Mouse (Mus musculus): ENCODE results near the gene Hdac11.
A peak's percentile ranks its signal among the peaks of the same experiment; 100 is the strongest.
"Not testable (repeated sequence)": the region's sequence is repeated elsewhere in the genome, so short reads cannot be mapped to it uniquely, and the experiment has no call there.

The Hdac11 gene

GRCm38 (mm10) chr6:91156554-91157236, at the start of gene Hdac11:
Hdac11 (plus strand) TSS chr6:91156665.
- DNase-seq (ENCODE audit: low spot score in 2 of 2): peak; percentile 30 to 33

- DNase-seq (ENCODE audit: low spot score in 2 of 2): no peak
These were observed 48.1 kb upstream of the Hdac11 start for GRCm38 (mm10) chr6:91108301-91108916.

- DNase-seq (ENCODE audit: low spot score in 2 of 2): no peak
These were observed 47.5 kb upstream of the Hdac11 start for GRCm38 (mm10) chr6:91108917-91109450.

- DNase-seq (ENCODE audit: low spot score in 2 of 2): no peak
These were observed 47.0 kb upstream of the Hdac11 start for GRCm38 (mm10) chr6:91109489-91109888.

DNA sequence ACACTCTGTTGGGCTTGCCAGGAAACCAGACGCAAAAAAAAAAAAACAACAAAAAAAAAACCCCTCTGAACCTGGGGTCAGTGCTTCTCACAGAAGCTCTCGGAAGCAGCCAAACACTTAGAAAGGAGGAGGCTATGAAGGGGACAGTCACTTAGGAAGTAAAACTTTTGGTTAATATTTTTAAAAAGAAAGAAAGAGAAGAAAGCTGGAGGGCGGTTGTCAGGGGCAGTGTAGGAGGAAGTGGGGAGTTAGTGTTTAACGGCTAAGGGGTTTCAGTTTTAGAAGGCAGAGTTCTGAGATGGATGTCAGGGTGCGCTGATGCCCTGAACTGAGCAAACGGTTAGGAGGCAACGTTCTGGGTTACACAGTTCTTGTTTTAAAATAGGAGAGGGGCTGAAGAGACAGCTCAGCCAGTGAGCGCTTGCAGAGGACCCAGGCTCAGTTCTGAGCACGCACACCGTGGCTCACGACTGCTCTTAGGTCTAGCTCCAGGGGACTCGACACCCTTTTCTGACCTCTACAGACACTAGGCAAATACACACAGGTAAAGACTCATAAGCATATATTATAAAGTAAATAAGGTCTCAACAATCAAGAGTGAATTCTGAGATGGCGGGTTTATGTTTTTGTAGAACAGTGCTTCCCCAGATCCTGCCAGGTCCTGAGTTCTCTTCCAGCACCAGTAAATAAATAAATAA, 46.0 kb upstream of the Hdac11 start:
- DNase-seq (ENCODE audit: low spot score in 2 of 2): peak in 1 of 2 experiments; percentile 34

DNA sequence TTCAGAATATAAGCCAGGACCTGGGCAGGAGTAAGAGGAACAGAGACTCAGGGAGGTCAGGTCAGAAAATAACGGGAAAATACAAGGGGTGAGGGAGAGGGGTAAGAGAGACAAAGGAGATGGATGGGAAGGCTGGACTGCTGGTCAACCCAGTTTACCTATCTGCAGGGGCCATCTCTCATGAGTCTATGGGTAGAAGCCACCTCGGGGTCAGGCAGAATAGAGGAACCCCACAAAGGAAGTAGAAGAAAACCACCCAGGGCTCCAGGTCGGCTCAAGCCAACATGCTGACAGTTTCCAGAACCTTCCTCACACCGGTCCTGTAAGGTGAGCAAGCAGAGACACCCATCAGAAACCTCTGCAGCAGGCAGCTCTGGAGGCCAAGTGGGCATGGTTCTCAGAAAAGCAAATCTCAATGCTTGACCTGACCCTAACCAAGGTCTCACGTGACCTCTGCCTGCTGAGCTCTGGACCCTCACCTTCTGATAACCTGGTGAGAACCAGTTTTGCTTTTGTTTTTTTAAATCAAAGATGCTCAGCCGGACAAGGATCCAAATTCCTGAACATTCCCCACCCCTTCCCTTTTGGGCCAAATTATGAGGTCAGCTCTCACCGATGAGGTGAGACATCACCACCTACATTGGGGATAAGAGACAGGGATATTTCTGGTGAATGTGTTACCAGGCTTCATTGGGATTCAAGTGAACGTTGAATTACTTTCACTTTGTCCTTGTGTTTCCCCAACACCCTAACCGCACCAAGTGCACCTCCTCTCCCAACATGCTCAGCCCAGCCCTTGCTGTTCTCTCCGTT, 45.1 kb upstream of the Hdac11 start:
- no peak for DNase-seq (ENCODE audit: low spot score in 2 of 2)

GRCm38 (mm10) chr6:91111954-91112252, 44.6 kb upstream of the Hdac11 start:
- DNase-seq (ENCODE audit: low spot score in 2 of 2): no peak

GRCm38 (mm10) chr6:91114716-91115115, 41.7 kb upstream of the Hdac11 start:
- peak; percentile 37 to 53 for DNase-seq (ENCODE audit: low spot score in 2 of 2)

DNA sequence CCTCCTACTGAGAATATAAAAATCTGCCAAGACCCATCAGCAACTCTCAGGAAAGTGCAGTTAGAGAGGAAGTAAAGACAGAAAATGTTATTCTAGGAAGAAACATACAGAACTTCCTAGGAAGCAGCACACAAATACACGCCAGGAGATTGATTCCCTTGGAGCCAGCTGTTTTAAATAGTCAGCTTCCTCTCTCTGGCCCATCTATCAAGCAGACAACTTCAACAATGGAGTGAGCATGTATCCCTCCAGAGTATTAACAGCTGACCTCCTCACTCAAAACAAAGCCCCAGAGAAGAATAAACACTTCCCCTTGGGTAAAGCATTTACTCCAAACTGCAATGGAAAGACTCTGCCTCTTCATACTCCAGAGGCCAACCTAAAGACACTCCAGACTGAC, 41.3 kb upstream of the Hdac11 start:
- no peak for DNase-seq (ENCODE audit: low spot score in 2 of 2)

- no peak for DNase-seq (ENCODE audit: low spot score in 2 of 2)
These were observed 40.6 kb upstream of the Hdac11 start for GRCm38 (mm10) chr6:91115863-91116243.

- DNase-seq (ENCODE audit: low spot score in 2 of 2): peak; percentile 94 to 97
These were observed 40.0 kb upstream of the Hdac11 start, which contains the start of gene Nup210 for GRCm38 (mm10) chr6:91116244-91117145. Nup210 (minus strand) TSS chr6:91116829.

DNA sequence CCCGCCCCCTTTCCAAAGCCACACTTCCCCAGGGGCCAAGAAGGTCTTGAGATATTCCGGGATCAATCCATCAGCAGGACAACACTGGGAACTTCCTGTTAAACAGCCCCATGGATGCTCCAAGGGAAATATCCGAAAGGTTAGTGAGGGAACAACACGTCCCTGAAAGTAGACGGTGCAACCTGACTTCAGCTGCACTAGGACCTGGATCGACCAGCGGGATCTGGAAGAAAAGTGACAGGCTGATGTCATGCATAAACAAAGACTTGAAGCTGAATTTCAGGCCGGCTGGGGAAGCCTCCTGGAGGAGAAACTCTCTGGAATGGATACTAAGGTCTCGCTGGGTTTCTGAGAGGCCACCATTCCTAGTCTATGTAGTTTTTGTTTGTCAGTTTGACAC, 39.3 kb upstream of the Hdac11 start:
- no peak for DNase-seq (ENCODE audit: low spot score in 2 of 2)

- no peak for DNase-seq (ENCODE audit: low spot score in 2 of 2)
These were observed 37.9 kb upstream of the Hdac11 start for GRCm38 (mm10) chr6:91118526-91118925.

GRCm38 (mm10) chr6:91120206-91120605, 36.3 kb upstream of the Hdac11 start:
- DNase-seq (ENCODE audit: low spot score in 2 of 2): no peak

DNA sequence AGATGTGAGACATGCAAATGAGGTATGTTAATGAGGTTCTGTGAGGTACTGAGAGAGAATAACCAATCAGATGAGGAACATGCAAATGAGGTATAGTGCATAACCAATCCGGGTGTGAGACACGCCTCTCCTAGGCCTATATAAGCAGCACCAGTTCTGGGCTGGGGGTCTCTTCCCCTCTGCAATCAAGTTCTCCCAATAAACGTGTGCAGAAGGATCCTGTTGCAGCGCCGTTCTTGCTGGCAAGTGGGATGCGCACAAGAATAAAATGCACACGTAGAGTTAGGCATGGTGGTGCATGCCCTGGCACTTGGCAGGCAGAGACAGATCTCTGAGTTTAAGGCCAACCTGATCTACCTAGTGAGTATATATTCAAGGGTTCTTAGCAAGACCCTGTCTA, 35.4 kb upstream of the Hdac11 start:
- not testable (repeated sequence) for DNase-seq (ENCODE audit: low spot score in 2 of 2)

GRCm38 (mm10) chr6:91123453-91123852, 33.0 kb upstream of the Hdac11 start:
- DNase-seq (ENCODE audit: low spot score in 2 of 2): no peak

GRCm38 (mm10) chr6:91124286-91125227, 31.9 kb upstream of the Hdac11 start:
- no peak for DNase-seq (ENCODE audit: low spot score in 2 of 2)

GRCm38 (mm10) chr6:91125228-91125585, 31.3 kb upstream of the Hdac11 start:
- no peak for DNase-seq (ENCODE audit: low spot score in 2 of 2)

GRCm38 (mm10) chr6:91128996-91129395, 27.5 kb upstream of the Hdac11 start:
- no peak for DNase-seq (ENCODE audit: low spot score in 2 of 2)

GRCm38 (mm10) chr6:91130856-91131255, 25.6 kb upstream of the Hdac11 start:
- DNase-seq (ENCODE audit: low spot score in 2 of 2): no peak

Data from thymus, postnatal 10 days (tissue).